Comparison of ENCODE assay signal across 17 mouse cellular contexts in the genomic region with DNA sequence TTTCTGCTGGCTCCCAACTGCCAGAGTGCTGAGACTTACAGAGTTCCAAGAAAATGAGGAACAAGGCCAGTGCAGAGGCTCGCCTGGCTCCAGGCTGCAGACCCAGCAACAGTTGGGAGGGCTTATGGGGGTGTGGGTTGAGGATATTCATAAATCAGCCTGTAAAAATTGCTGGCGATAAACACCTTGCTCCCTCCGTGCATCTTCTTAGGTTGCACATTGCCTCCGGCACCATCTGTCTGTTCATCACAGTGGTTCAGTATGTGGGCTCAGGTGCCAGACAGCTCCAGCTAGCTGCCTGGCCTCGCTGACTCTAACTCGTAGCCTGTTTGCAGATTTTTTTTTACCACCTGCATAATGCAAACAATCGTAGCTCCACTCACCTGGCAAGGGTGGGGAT. TPM values are rescaled to one million over a fixed set of nuclear protein-coding genes. Genes with fewer than 3 reads are reported as not detected.
DNase-seq lines count a peak whose midpoint lies in the region; ATAC-seq and TF ChIP-seq lines count a peak whose summit lies in the region.
"Had no signal": no experiment of that assay in that cellular context is flagged by ENCODE, and none has a peak within 500 bp of the region (broad histone marks: within the 10 kb centered on the region; RNA-seq: fewer than 3 reads in every experiment).

No protein-coding gene starts in this region.

- no peaks in the 10 kb centered on the region for H3K9me3 ChIP-seq in hindbrain, postnatal 0 days (ENCODE audit: low read length)
- no peaks in the 10 kb centered on the region for H3K9me3 ChIP-seq in hindbrain, embryonic 13.5 days
- no peaks in the 10 kb centered on the region for H3K9me3 ChIP-seq in MEL (replicated peaks; ENCODE audit: insufficient read depth, low read length)
- H3K9me3 ChIP-seq: embryonic facial prominence, embryonic 13.5 days; heart, embryonic 12.5 days; limb, embryonic 15.5 days had no signal

- WGBS in hindbrain, postnatal 0 days = 56% methylated on average over 7 of the region's 7 CpGs
- WGBS in hindbrain, embryonic 13.5 days = 78% methylated on average over 7 of the region's 7 CpGs

- H3K9ac ChIP-seq in hindbrain, postnatal 0 days (replicated peaks; ENCODE audit: low read length) = no peak overlapping the region
- H3K9ac ChIP-seq in hindbrain, embryonic 13.5 days = no peak overlapping the region
- H3K9ac ChIP-seq in MEL (ENCODE audit: control insufficient read depth, low read depth, low read length, poor library complexity, severe bottlenecking) = no peak overlapping the region
- H3K9ac ChIP-seq: embryonic facial prominence, embryonic 13.5 days; forebrain, postnatal 0 days; heart, embryonic 12.5 days; limb, embryonic 15.5 days had no signal

- H3K27me3 ChIP-seq in hindbrain, postnatal 0 days (ENCODE audit: insufficient read depth, low read length) = no peaks in the 10 kb centered on the region
- no peaks in the 10 kb centered on the region for H3K27me3 ChIP-seq in hindbrain, embryonic 13.5 days
- H3K27me3 ChIP-seq in MEL (ENCODE audit: control insufficient read depth in 1 of 2, insufficient read depth in 2 of 2, low read length in 2 of 2) = no peaks in the 10 kb centered on the region
- H3K27me3 ChIP-seq: embryonic facial prominence, embryonic 13.5 days; heart, embryonic 12.5 days; limb, embryonic 15.5 days had no signal

- TF ChIP-seq EP300 in MEL (IDR thresholded peaks at IDR 0.05; ENCODE audit: low read depth in 1 of 2, low read length in 2 of 2) = no peak

- no peak overlapping the region for H3K4me3 ChIP-seq in hindbrain, postnatal 0 days (ENCODE audit: low read length)
- H3K4me3 ChIP-seq in hindbrain, embryonic 13.5 days = no peak overlapping the region
- no peak overlapping the region for H3K4me3 ChIP-seq in MEL (ENCODE audit: control insufficient read depth in 1 of 2, insufficient read depth in 1 of 2, low read depth in 2 of 2, low read length in 2 of 2)
- no peak overlapping the region for H3K4me3 ChIP-seq in brown adipose tissue, adult 24 weeks (ENCODE audit: insufficient read depth, low read depth, low read length)
- H3K4me3 ChIP-seq in cortical plate, adult 2 months (ENCODE audit: insufficient read depth, low read length) = no peak overlapping the region
- H3K4me3 ChIP-seq: embryonic facial prominence, embryonic 13.5 days; heart, embryonic 12.5 days; limb, embryonic 15.5 days; myocyte had no signal

- H3K79me2 ChIP-seq in MEL (ENCODE audit: control insufficient read depth, insufficient read depth, low read length, poor library complexity) = no peaks in the 10 kb centered on the region

- no peak for TF ChIP-seq POLR2A in MEL (IDR thresholded peaks at IDR 0.05; ENCODE audit: control insufficient read depth in 1 of 2, insufficient read depth in 1 of 2, low read depth in 1 of 2, low read length in 2 of 2, poor library complexity in 1 of 2)
- TF ChIP-seq POLR2A in cortical plate, adult 2 months (IDR thresholded peaks at IDR 0.05; ENCODE audit: extremely low read depth, insufficient read depth, low read length) = no peak

- DNase-seq in hindbrain, postnatal 0 days (ENCODE audit: low spot score) = peak; percentile 59
- DNase-seq in MEL (ENCODE audit: low read depth, low spot score) = peak; percentile 32
- DNase-seq in lung, postnatal 4 days = no peak
- no peak for DNase-seq in adrenal gland, adult (ENCODE audit: inconsistent age in 2 of 2, low spot score in 1 of 2)
- DNase-seq: adrenal gland, postnatal 25 days; forebrain, postnatal 0 days; kidney, postnatal 4 days; lung, postnatal 14 days; thymus, postnatal 4 days had no signal

- no peaks in the 10 kb centered on the region for H3K36me3 ChIP-seq in hindbrain, postnatal 0 days (ENCODE audit: insufficient read depth, low read length)
- no peaks in the 10 kb centered on the region for H3K36me3 ChIP-seq in hindbrain, embryonic 13.5 days
- peaks cover 0 to 4% of the 10 kb centered on the region in 2 experiments; a peak in 2 of 4 replicates for H3K36me3 ChIP-seq in MEL (ENCODE audit: control insufficient read depth in 1 of 2, insufficient read depth in 2 of 2, low read length in 2 of 2)
- H3K36me3 ChIP-seq: embryonic facial prominence, embryonic 13.5 days; heart, embryonic 12.5 days; limb, embryonic 15.5 days had no signal

- no peak for TF ChIP-seq CTCF in hindbrain, postnatal 0 days (IDR thresholded peaks at IDR 0.05; ENCODE audit: low read depth)
- no peak for TF ChIP-seq CTCF in MEL (IDR thresholded peaks at IDR 0.05 in 2 of 3, conservative IDR thresholded peaks at IDR 0.05 in 1 of 3; ENCODE audit: control insufficient read depth in 1 of 3, insufficient read depth in 1 of 3, low read depth in 2 of 3, low read length in 3 of 3, poor library complexity in 1 of 3, severe bottlenecking in 1 of 3)
- no peak for TF ChIP-seq CTCF in cortical plate, adult 2 months (IDR thresholded peaks at IDR 0.05; ENCODE audit: extremely low read depth, insufficient read depth, low read length)

- peak overlapping the region; percentile 52; the same call in 1 of the 2 replicates for H3K27ac ChIP-seq in hindbrain, postnatal 0 days
- no peak overlapping the region for H3K27ac ChIP-seq in hindbrain, embryonic 13.5 days
- H3K27ac ChIP-seq in MEL (ENCODE audit: control insufficient read depth, low read depth, low read length) = no peak overlapping the region
- peak overlapping the region; percentile 58 for H3K27ac ChIP-seq in brown adipose tissue, adult 24 weeks (replicated peaks; ENCODE audit: low read depth, low read length)
- peak overlapping the region; percentile 79; the same call in 1 of the 2 replicates for H3K27ac ChIP-seq in cortical plate, adult 2 months (ENCODE audit: insufficient read depth, low read length)
- H3K27ac ChIP-seq: embryonic facial prominence, embryonic 13.5 days; limb, embryonic 15.5 days had no signal

- TF ChIP-seq RAD21 in MEL (IDR thresholded peaks at IDR 0.05; ENCODE audit: low read depth, low read length) = no peak

- peaks cover 11% of the 10 kb centered on the region for H3K4me1 ChIP-seq in hindbrain, postnatal 0 days (ENCODE audit: insufficient read depth, low read length)
- peaks cover 8% of the 10 kb centered on the region for H3K4me1 ChIP-seq in hindbrain, embryonic 13.5 days (replicated peaks)
- peaks cover under 1 to 4% of the 10 kb centered on the region in 2 experiments; a peak in 2 of 4 replicates for H3K4me1 ChIP-seq in MEL (ENCODE audit: control insufficient read depth in 1 of 2, insufficient read depth in 2 of 2, low read length in 2 of 2)
- peaks cover 37% of the 10 kb centered on the region for H3K4me1 ChIP-seq in brown adipose tissue, adult 24 weeks (ENCODE audit: control insufficient read depth, insufficient read depth, insufficient read length, low read length)
- peaks cover 15% of the 10 kb centered on the region for H3K4me1 ChIP-seq in cortical plate, adult 2 months (ENCODE audit: control insufficient read depth, insufficient read depth, low read length)

- no peak overlapping the region for H3K4me2 ChIP-seq in hindbrain, postnatal 0 days (ENCODE audit: low read depth, low read length)
- H3K4me2 ChIP-seq in hindbrain, embryonic 13.5 days = no peak overlapping the region
- H3K4me2 ChIP-seq: embryonic facial prominence, embryonic 13.5 days; heart, embryonic 12.5 days; limb, embryonic 15.5 days had no signal

- ATAC-seq in hindbrain, postnatal 0 days = no peak
- ATAC-seq in hindbrain, embryonic 13.5 days (ENCODE audit: low FRiP score) = no peak
- ATAC-seq in inflammation-experienced regulatory T-cells, adult 6 months = no peak
- ATAC-seq: forebrain, postnatal 0 days had no signal

TF ChIP-seq in MEL, 35 proteins besides CTCF, POLR2A, EP300 and RAD21 (continues in another document):
- TF ChIP-seq POLR2AphosphoS5 (IDR thresholded peaks at IDR 0.05; ENCODE audit: borderline replicate concordance, low read depth, low read length) = no peak
- TF ChIP-seq RCOR1 (IDR thresholded peaks at IDR 0.05; ENCODE audit: low read depth, low read length) = no peak
- TF ChIP-seq MAX (IDR thresholded peaks at IDR 0.05; ENCODE audit: low read length) = no peak
- TF ChIP-seq MEF2A (IDR thresholded peaks at IDR 0.05; ENCODE audit: extremely low read depth, insufficient replicate concordance, low read depth, low read length, poor library complexity, severe bottlenecking) = no peak
- TF ChIP-seq E2F4 (IDR thresholded peaks at IDR 0.05; ENCODE audit: borderline replicate concordance, low read depth, low read length) = no peak
- no peak for TF ChIP-seq BHLHE40 (IDR thresholded peaks at IDR 0.05; ENCODE audit: borderline replicate concordance, low read depth, low read length)
- no peak for TF ChIP-seq TAL1 (IDR thresholded peaks at IDR 0.05; ENCODE audit: low read length)
- no peak for TF ChIP-seq CHD1 (IDR thresholded peaks at IDR 0.05; ENCODE audit: low read depth, low read length)
- TF ChIP-seq CHD2 (IDR thresholded peaks at IDR 0.05; ENCODE audit: low read length) = no peak
- no peak for TF ChIP-seq KAT2A (conservative IDR thresholded peaks at IDR 0.05; ENCODE audit: low read depth, low read length)
- TF ChIP-seq UBTF (IDR thresholded peaks at IDR 0.05; ENCODE audit: borderline replicate concordance, insufficient read depth, low read depth, low read length) = no peak
- no peak for TF ChIP-seq MXI1 (IDR thresholded peaks at IDR 0.05; ENCODE audit: low read depth, low read length)
- no peak for TF ChIP-seq SMC3 (IDR thresholded peaks at IDR 0.05; ENCODE audit: low read depth, low read length)
- no peak for TF ChIP-seq SIN3A (IDR thresholded peaks at IDR 0.05; ENCODE audit: low read length)
- TF ChIP-seq MYC (IDR thresholded peaks at IDR 0.05; ENCODE audit: low read depth, low read length) = no peak
- no peak for TF ChIP-seq MAFK (IDR thresholded peaks at IDR 0.05; ENCODE audit: borderline replicate concordance, low read depth, low read length)
- TF ChIP-seq MYB (IDR thresholded peaks at IDR 0.05; ENCODE audit: low read depth, low read length) = no peak
- no peak for TF ChIP-seq JUND (IDR thresholded peaks at IDR 0.05; ENCODE audit: low read depth, low read length)
- no peak for TF ChIP-seq USF1 (IDR thresholded peaks at IDR 0.05; ENCODE audit: low read depth, low read length)

RNA-seq across cellular contexts. Expression of a gene that starts 13.4 kb away (rescaled TPM):
- 31.4 and 38.3 TPM in 2 replicates for total RNA-seq in hindbrain, postnatal 0 days (2014; rRNA removed)
- polyA plus RNA-seq in hindbrain, postnatal 0 days (2015; fragmentation: Nextera tagmentation; extraction: Ambion mirVana) = 85.5 and 86.4 TPM in 2 replicates
- polyA plus RNA-seq in hindbrain, embryonic 13.5 days (2015; fragmentation: Nextera tagmentation; extraction: Ambion mirVana) = 80.1 and 82.3 TPM in 2 replicates
- 7.7 and 8.0 TPM in 2 replicates for total RNA-seq in MEL (2012; rRNA removed)
- polyA plus RNA-seq in MEL (2012; ENCODE audit: insufficient read depth in 1 of 2, insufficient read length in 2 of 2, low read depth in 1 of 2, low replicate concordance in 2 of 2, missing spikeins in 1 of 2) = 10 to 100 TPM in 1 of 2 experiments, not detected in 1; 27.9 TPM
- 32.6 and 60.2 TPM in 2 replicates for polyA plus RNA-seq in brown adipose tissue, adult 24 weeks (2012; ENCODE audit: insufficient read depth, insufficient read length, missing spikeins)
- 103 and 117 TPM in 2 replicates for polyA plus RNA-seq in cortical plate, adult 2 months (2012; rRNA removed)
- polyA plus RNA-seq in inflammation-experienced regulatory T-cells, adult 6 months (2017; shearing (Covaris generic)) = 10 to 100 TPM; 18.9 to 27.2 (median 22.3) TPM

Comparison
In these comparisons a context has a peak if more than half of its experiments do, and no peak if none do; other contexts are left out.
1. H3K27ac ChIP-seq: peak in hindbrain, postnatal 0 days (single experiment), brown adipose tissue, adult 24 weeks (single experiment) and cortical plate, adult 2 months (single experiment); none in hindbrain, embryonic 13.5 days (single experiment) and MEL (single experiment).
2. DNase-seq: peak in hindbrain, postnatal 0 days (single experiment) and MEL (single experiment); none in lung, postnatal 4 days (0 of 2) and adrenal gland, adult (0 of 2).